Mouse (Mus musculus): ENCODE data around the gene Abcg1. TPM values are rescaled to one million over a fixed set of nuclear protein-coding genes. Genes with fewer than 3 reads are reported as not detected.

Gene Abcg1
- polyA plus RNA-seq, 1 experiment = 2.5 TPM

DNA sequence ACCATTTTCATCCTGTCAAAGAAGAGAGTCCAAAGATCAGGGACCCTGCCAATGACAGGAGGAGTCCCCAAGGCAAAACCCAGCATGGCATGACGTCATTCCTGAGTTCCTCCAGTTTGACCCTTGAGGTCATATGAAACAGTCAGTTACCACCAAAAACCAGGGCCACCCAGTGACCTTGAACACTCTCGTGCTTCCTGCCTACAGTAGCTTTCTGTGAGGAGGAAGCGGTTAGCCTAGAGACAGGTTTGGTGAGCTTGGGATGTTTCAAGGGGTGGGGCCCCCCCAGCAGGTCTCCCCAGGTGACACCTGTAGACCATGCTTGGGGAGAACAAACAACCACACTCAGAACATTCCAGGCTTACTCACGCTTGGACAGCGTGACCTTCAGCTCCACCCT is 20.1 kb downstream of the Abcg1 start:
- Histone ChIP-seq H3K27ac (ENCODE audit: insufficient read depth, low read depth, low read length) (no peak overlapping the region), H3K4me1 (ENCODE audit: control insufficient read depth, insufficient read depth, insufficient read length, low read length) (peaks cover 9% of the 10 kb centered on the region), H3K36me3 (ENCODE audit: control insufficient read depth, insufficient read depth, low read length) (no peaks in the 10 kb centered on the region), H3K4me3 (ENCODE audit: low read depth, low read length) (no peak overlapping the region), H3K27me3 (ENCODE audit: control insufficient read depth, insufficient read depth, low read length) (no peaks in the 10 kb centered on the region)
- TF ChIP-seq POLR2A (IDR thresholded peaks at IDR 0.05; ENCODE audit: low read depth, low read length) = no peak
- TF ChIP-seq CTCF (IDR thresholded peaks at IDR 0.05; ENCODE audit: extremely low read depth, insufficient read length, insufficient replicate concordance, low read depth, low read length) = no peak
- 40% methylated on average over 5 of the region's 5 CpGs for WGBS

DNA sequence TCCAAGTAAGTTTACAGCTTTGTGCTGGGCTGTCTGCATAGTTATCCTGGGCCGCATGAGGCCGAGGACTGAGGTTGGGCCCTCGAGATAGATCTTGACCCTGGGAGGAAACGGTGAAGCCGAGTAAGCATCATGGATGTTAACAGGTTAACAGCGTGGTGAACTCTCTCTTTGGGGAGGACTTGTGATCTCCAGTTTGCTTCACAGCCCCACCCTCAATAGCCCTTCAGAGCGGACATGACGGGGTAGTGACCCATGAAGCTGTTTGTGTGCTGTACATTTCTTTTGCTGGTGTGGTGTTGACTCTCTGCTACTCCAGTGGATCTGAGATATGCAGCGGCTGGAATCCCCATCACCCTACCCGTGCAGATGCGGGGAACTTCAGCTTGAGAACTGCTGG is 21.1 kb downstream of the Abcg1 start:
- no peak overlapping the region for H3K4me3 ChIP-seq (ENCODE audit: low read depth, low read length)
- no peaks in the 10 kb centered on the region for H3K27me3 ChIP-seq (ENCODE audit: control insufficient read depth, insufficient read depth, low read length)
- TF ChIP-seq POLR2A (IDR thresholded peaks at IDR 0.05; ENCODE audit: low read depth, low read length) = no peak
- no peak for TF ChIP-seq CTCF (IDR thresholded peaks at IDR 0.05; ENCODE audit: extremely low read depth, insufficient read length, insufficient replicate concordance, low read depth, low read length)
- no peaks in the 10 kb centered on the region for H3K36me3 ChIP-seq (ENCODE audit: control insufficient read depth, insufficient read depth, low read length)
- WGBS = 85% methylated on average over 11 of the region's 11 CpGs
- no peak overlapping the region for H3K27ac ChIP-seq (ENCODE audit: insufficient read depth, low read depth, low read length)
- peaks cover 3% of the 10 kb centered on the region for H3K4me1 ChIP-seq (ENCODE audit: control insufficient read depth, insufficient read depth, insufficient read length, low read length)

- WGBS = 61% methylated on average over 12 of the region's 12 CpGs
- no peak for TF ChIP-seq CTCF (IDR thresholded peaks at IDR 0.05; ENCODE audit: extremely low read depth, insufficient read length, insufficient replicate concordance, low read depth, low read length)
- no peak for TF ChIP-seq POLR2A (IDR thresholded peaks at IDR 0.05; ENCODE audit: low read depth, low read length)
- Histone ChIP-seq H3K4me3 (ENCODE audit: low read depth, low read length) (no peak overlapping the region), H3K4me1 (ENCODE audit: control insufficient read depth, insufficient read depth, insufficient read length, low read length) (peaks cover 3% of the 10 kb centered on the region), H3K27me3 (ENCODE audit: control insufficient read depth, insufficient read depth, low read length) (no peaks in the 10 kb centered on the region), H3K27ac (ENCODE audit: insufficient read depth, low read depth, low read length) (no peak overlapping the region), H3K36me3 (ENCODE audit: control insufficient read depth, insufficient read depth, low read length) (no peaks in the 10 kb centered on the region)
Measured at GRCm38 (mm10) chr17:31079078-31079840, 21.8 kb downstream of the Abcg1 start.

DNA sequence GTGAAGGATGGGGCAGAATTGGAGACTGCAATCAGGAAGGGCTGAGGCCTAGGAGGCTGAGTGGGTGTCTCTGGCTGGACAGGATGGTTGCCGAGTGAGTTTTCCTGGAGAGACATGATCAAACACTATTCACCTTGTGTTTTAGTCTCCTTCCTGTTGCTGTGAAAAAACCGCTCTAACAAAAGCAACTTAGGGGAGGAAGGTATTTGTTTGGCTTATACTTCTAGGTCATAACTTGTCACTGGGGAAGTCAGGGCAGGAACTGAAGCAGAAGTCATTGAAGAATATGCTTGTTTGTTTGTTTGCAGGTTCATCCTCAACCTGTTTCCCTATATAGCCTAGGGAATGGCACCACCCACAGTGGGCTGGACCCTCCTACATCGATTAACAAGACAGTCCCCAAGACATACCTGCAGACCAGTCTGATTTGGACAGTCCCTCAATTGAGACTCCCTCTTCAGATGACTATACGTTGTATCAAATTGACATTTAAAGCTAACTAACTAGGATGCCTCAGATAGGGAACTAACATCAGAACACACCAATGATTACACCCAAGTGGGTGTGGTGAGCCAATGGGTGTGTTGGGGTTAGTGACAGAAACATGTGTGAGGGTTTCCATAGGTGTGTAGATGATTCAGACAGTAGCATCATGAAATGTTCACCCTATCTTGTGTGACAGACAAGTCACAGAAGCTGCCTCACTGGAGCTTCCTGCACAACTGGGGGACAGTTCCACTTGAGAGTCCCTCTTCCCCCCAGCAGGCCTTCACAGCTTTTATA is 25.0 kb downstream of the Abcg1 start:
- TF ChIP-seq POLR2A (IDR thresholded peaks at IDR 0.05; ENCODE audit: low read depth, low read length) (no peak), CTCF (IDR thresholded peaks at IDR 0.05; ENCODE audit: extremely low read depth, insufficient read length, insufficient replicate concordance, low read depth, low read length) (no peak)
- 80% methylated on average over 4 of the region's 4 CpGs for WGBS
- Histone ChIP-seq H3K27me3 (ENCODE audit: control insufficient read depth, insufficient read depth, low read length) (no peaks in the 10 kb centered on the region), H3K36me3 (ENCODE audit: control insufficient read depth, insufficient read depth, low read length) (no peaks in the 10 kb centered on the region), H3K4me1 (ENCODE audit: control insufficient read depth, insufficient read depth, insufficient read length, low read length) (no peaks in the 10 kb centered on the region), H3K4me3 (ENCODE audit: low read depth, low read length) (no peak overlapping the region), H3K27ac (ENCODE audit: insufficient read depth, low read depth, low read length) (no peak overlapping the region)

- Histone ChIP-seq H3K27me3 (ENCODE audit: control insufficient read depth, insufficient read depth, low read length) (no peaks in the 10 kb centered on the region), H3K4me1 (ENCODE audit: control insufficient read depth, insufficient read depth, insufficient read length, low read length) (no peaks in the 10 kb centered on the region), H3K4me3 (ENCODE audit: low read depth, low read length) (no peak overlapping the region), H3K36me3 (ENCODE audit: control insufficient read depth, insufficient read depth, low read length) (no peaks in the 10 kb centered on the region), H3K27ac (ENCODE audit: insufficient read depth, low read depth, low read length) (no peak overlapping the region)
- 95% methylated on average over 3 of the region's 3 CpGs for WGBS
- TF ChIP-seq CTCF (IDR thresholded peaks at IDR 0.05; ENCODE audit: extremely low read depth, insufficient read length, insufficient replicate concordance, low read depth, low read length) = no peak
- no peak for TF ChIP-seq POLR2A (IDR thresholded peaks at IDR 0.05; ENCODE audit: low read depth, low read length)
Measured at GRCm38 (mm10) chr17:31085519-31085918, 28.0 kb downstream of the Abcg1 start.

DNA sequence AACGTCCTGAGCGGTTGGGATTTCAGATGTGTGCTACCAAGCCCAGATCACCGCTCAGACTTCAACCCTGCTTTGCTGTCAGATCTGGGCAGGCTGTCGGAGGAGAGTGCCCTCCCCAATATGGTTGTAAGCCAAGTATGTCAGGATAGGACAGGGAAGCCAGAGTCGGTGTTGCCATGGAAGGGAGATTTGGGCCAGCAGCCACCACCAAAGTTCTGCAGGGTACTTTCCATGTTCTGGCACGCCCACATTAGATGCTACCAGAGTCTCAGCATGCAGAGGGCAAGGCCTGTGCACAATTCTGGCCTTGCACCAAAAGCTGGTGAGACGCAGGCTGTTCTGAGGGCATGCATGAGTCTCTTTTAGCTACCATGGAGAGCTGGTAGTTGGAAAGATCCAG is 28.7 kb downstream of the Abcg1 start:
- no peak for TF ChIP-seq POLR2A (IDR thresholded peaks at IDR 0.05; ENCODE audit: low read depth, low read length)
- TF ChIP-seq CTCF (IDR thresholded peaks at IDR 0.05; ENCODE audit: extremely low read depth, insufficient read length, insufficient replicate concordance, low read depth, low read length) = no peak

GRCm38 (mm10) chr17:31088711-31089110 is 31.2 kb downstream of the Abcg1 start:
- H3K4me1 ChIP-seq (ENCODE audit: control insufficient read depth, insufficient read depth, insufficient read length, low read length) = no peaks in the 10 kb centered on the region
- WGBS = 61% methylated on average over 5 of the region's 5 CpGs
- no peak for TF ChIP-seq POLR2A (IDR thresholded peaks at IDR 0.05; ENCODE audit: low read depth, low read length)
- TF ChIP-seq CTCF (IDR thresholded peaks at IDR 0.05; ENCODE audit: extremely low read depth, insufficient read length, insufficient replicate concordance, low read depth, low read length) = no peak
- no peaks in the 10 kb centered on the region for H3K27me3 ChIP-seq (ENCODE audit: control insufficient read depth, insufficient read depth, low read length)
- H3K27ac ChIP-seq (ENCODE audit: insufficient read depth, low read depth, low read length) = no peak overlapping the region
- no peaks in the 10 kb centered on the region for H3K36me3 ChIP-seq (ENCODE audit: control insufficient read depth, insufficient read depth, low read length)
- no peak overlapping the region for H3K4me3 ChIP-seq (ENCODE audit: low read depth, low read length)

More for the DNA sequence above, 28.7 kb downstream of the Abcg1 start:
- Histone ChIP-seq H3K36me3 (ENCODE audit: control insufficient read depth, insufficient read depth, low read length) (no peaks in the 10 kb centered on the region), H3K4me1 (ENCODE audit: control insufficient read depth, insufficient read depth, insufficient read length, low read length) (no peaks in the 10 kb centered on the region), H3K4me3 (ENCODE audit: low read depth, low read length) (no peak overlapping the region), H3K27me3 (ENCODE audit: control insufficient read depth, insufficient read depth, low read length) (no peaks in the 10 kb centered on the region), H3K27ac (ENCODE audit: insufficient read depth, low read depth, low read length) (no peak overlapping the region)
- 91% methylated on average over 7 of the region's 7 CpGs for WGBS
